Comparison of ENCODE assay signal across 9 mouse cellular contexts in the genomic region with DNA sequence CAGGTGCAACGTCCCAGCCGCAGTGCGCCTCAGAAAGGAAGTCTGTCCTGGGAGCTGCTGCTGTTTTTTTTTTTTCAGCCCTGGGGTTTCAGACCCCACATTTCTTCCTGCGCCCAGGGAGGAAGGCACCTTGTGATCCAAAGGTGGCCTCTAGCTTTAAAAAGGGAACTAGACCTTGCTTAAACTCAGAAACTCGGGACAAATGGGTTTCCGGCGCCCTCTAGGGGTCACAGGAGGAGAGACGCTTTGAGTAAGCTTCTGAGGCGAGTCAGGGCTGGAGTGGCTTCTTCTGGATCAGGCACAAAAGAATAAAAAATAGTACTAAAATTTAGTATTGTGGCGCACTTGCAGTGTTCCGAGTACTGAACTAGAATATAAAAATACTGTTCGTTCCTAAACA. TPM values are rescaled to one million over a fixed set of nuclear protein-coding genes. Genes with fewer than 3 reads are reported as not detected.
DNase-seq lines count a peak whose midpoint lies in the region; ATAC-seq and TF ChIP-seq lines count a peak whose summit lies in the region.
"Had no signal": no experiment of that assay in that cellular context is flagged by ENCODE, and none has a peak within 500 bp of the region (broad histone marks: within the 10 kb centered on the region; RNA-seq: fewer than 3 reads in every experiment).

No protein-coding gene starts in this region.

- DNase-seq in layer of hippocampus, adult 11-12 months (ENCODE audit: low spot score) = peak; percentile 64
- no peak for DNase-seq in layer of hippocampus, postnatal 36 days
- DNase-seq in adipocyte (ENCODE audit: low spot score) = peak; percentile 85
- peak; percentile 15 to 58 for DNase-seq in layer of hippocampus, adult 8-10 months (ENCODE audit: low spot score in 2 of 2)
- DNase-seq in lung, postnatal 36 days = peak; percentile 82

- peaks cover 97% of the 10 kb centered on the region for H3K27me3 ChIP-seq in heart, embryonic 11.5 days (ENCODE audit: control insufficient read depth, insufficient read depth, low read length)
- peaks cover 91% of the 10 kb centered on the region for H3K27me3 ChIP-seq in stomach, embryonic 14.5 days (ENCODE audit: control insufficient read depth, insufficient read depth, low read length)

- no peaks in the 10 kb centered on the region for H3K9me3 ChIP-seq in heart, embryonic 11.5 days (replicated peaks; ENCODE audit: control insufficient read depth, low read length)
- no peaks in the 10 kb centered on the region for H3K9me3 ChIP-seq in stomach, embryonic 14.5 days (ENCODE audit: control insufficient read depth, low read depth, low read length)
- H3K9me3 ChIP-seq: embryonic facial prominence, embryonic 12.5 days had no signal

- H3K27ac ChIP-seq in cortical plate, adult 2 months (ENCODE audit: insufficient read depth, low read length) = no peak overlapping the region
- no peak overlapping the region for H3K27ac ChIP-seq in heart, embryonic 11.5 days (ENCODE audit: low read depth, low read length)
- no peak overlapping the region for H3K27ac ChIP-seq in stomach, embryonic 14.5 days (ENCODE audit: low read length)
- H3K27ac ChIP-seq: embryonic facial prominence, embryonic 12.5 days had no signal

- no peak overlapping the region for H3K4me3 ChIP-seq in cortical plate, adult 2 months (ENCODE audit: insufficient read depth, low read length)
- H3K4me3 ChIP-seq in heart, embryonic 11.5 days (ENCODE audit: low read depth, low read length) = no peak overlapping the region
- H3K4me3 ChIP-seq in stomach, embryonic 14.5 days (ENCODE audit: low read depth, low read length) = no peak overlapping the region
- H3K4me3 ChIP-seq: embryonic facial prominence, embryonic 12.5 days had no signal

- peak; percentile 77 for TF ChIP-seq CTCF in cortical plate, adult 2 months (IDR thresholded peaks at IDR 0.05; ENCODE audit: extremely low read depth, insufficient read depth, low read length)

- no peak overlapping the region for H3K9ac ChIP-seq in heart, embryonic 11.5 days (ENCODE audit: low read depth, low read length)
- no peak overlapping the region for H3K9ac ChIP-seq in stomach, embryonic 14.5 days (replicated peaks; ENCODE audit: low read depth, low read length)
- H3K9ac ChIP-seq: embryonic facial prominence, embryonic 12.5 days had no signal

- H3K4me2 ChIP-seq in heart, embryonic 11.5 days = 0 out of 2 replicates have a peak overlapping the region, but pooled peaks have one; percentile 2
- H3K4me2 ChIP-seq in stomach, embryonic 14.5 days (replicated peaks; ENCODE audit: low read depth, low read length) = 0 out of 2 replicates have a peak overlapping the region, but pooled peaks have one; percentile 18
- H3K4me2 ChIP-seq: embryonic facial prominence, embryonic 12.5 days had no signal

- WGBS in heart, embryonic 11.5 days (ENCODE audit: insufficient replicate concordance) = 1% methylated on average over 12 of the region's 12 CpGs
- under 1% methylated on average over 12 of the region's 12 CpGs for WGBS in stomach, embryonic 14.5 days

- no peak for TF ChIP-seq POLR2A in cortical plate, adult 2 months (IDR thresholded peaks at IDR 0.05; ENCODE audit: extremely low read depth, insufficient read depth, low read length)

- H3K36me3 ChIP-seq in heart, embryonic 11.5 days (ENCODE audit: control insufficient read depth, insufficient read depth, low read length) = no peaks in the 10 kb centered on the region
- no peaks in the 10 kb centered on the region for H3K36me3 ChIP-seq in stomach, embryonic 14.5 days (ENCODE audit: control insufficient read depth, insufficient read depth, low read length)
- H3K36me3 ChIP-seq: embryonic facial prominence, embryonic 12.5 days had no signal

- ATAC-seq in heart, embryonic 11.5 days (replicated peaks; ENCODE audit: insufficient number of reproducible peaks, low FRiP score, low TSS enrichment) = no peak
- no peak for ATAC-seq in stomach, embryonic 14.5 days (ENCODE audit: insufficient number of reproducible peaks, insufficient read depth, low FRiP score, low read depth)

- no peaks in the 10 kb centered on the region for H3K4me1 ChIP-seq in cortical plate, adult 2 months (ENCODE audit: control insufficient read depth, insufficient read depth, low read length)
- H3K4me1 ChIP-seq in heart, embryonic 11.5 days (ENCODE audit: control insufficient read depth, insufficient read depth, low read length) = no peaks in the 10 kb centered on the region
- 0 out of 2 replicates have a peak, but pooled peaks cover 2% of the 10 kb centered on the region for H3K4me1 ChIP-seq in stomach, embryonic 14.5 days (ENCODE audit: control insufficient read depth, insufficient read depth, low read length)
- H3K4me1 ChIP-seq: embryonic facial prominence, embryonic 12.5 days had no signal

RNA-seq across cellular contexts. Expression of a gene that starts 10.6 kb away (rescaled TPM):
- not detected for total RNA-seq in layer of hippocampus, postnatal 36 days (2021)
- not detected in 2 replicates for polyA plus RNA-seq in cortical plate, adult 2 months (2012; rRNA removed)
- 0.45 and 1.0 TPM in 2 replicates for polyA plus RNA-seq in heart, embryonic 11.5 days (2014; fragmentation: Nextera tagmentation; extraction: Ambion mirVana)
- not detected for total RNA-seq in layer of hippocampus, adult 8-10 months (2022)
- polyA plus RNA-seq in stomach, embryonic 14.5 days (2014; fragmentation: Nextera tagmentation; extraction: Ambion mirVana) = 0.12 and 0.86 TPM in 2 replicates

Comparison
In these comparisons a context has a peak if more than half of its experiments do, and no peak if none do; other contexts are left out.
1. DNase-seq: peak in layer of hippocampus, adult 11-12 months (single experiment), adipocyte (single experiment), layer of hippocampus, adult 8-10 months (2 of 2) and lung, postnatal 36 days (single experiment); none in layer of hippocampus, postnatal 36 days (0 of 2).